Mouse (Mus musculus) MEL (cell line): ENCODE data around the gene Nprl3. TPM values are rescaled to one million over a fixed set of nuclear protein-coding genes. Genes with fewer than 3 reads are reported as not detected.

ENCODE experiments used
- DNase-seq: peaks from one replicate; pipeline ENCODE4 v3.0.0; 2011; ENCODE audit warnings: low read depth, low spot score
- H3K27ac ChIP-seq: 2 replicates; pipeline ENCODE4 v1.5.1; 2012; ENCODE audit warnings: low read depth, mild to moderate bottlenecking, control low read depth, low read length, moderate library complexity; ENCODE audit not compliant: control insufficient read depth
- H3K27me3 ChIP-seq, 2 experiments: fragments of 150-350 bp in 1 of 2; sonication (generic) in 1 of 2; 2 replicates each; pipeline ENCODE4 v1.6.1; 2012; ENCODE audit warnings: low read length in 2 of 2, mild to moderate bottlenecking in 2 of 2, improper control_type of control experiment in 1 of 2, moderate library complexity in 1 of 2; ENCODE audit not compliant: insufficient read depth in 2 of 2, control insufficient read depth in 1 of 2
- H3K36me3 ChIP-seq, 2 experiments: 2 replicates each; pipeline ENCODE4 v1.6.1; 2012 to 2014; ENCODE audit warnings: low read length in 2 of 2, improper control_type of control experiment in 1 of 2, inconsistent platforms in 1 of 2, mild to moderate bottlenecking in 1 of 2; ENCODE audit not compliant: insufficient read depth in 2 of 2, control insufficient read depth in 1 of 2
- H3K4me1 ChIP-seq, 2 experiments: fragments of 150-350 bp in 1 of 2; sonication (generic) in 1 of 2; 2 replicates each; pipeline ENCODE4 v1.6.1; 2012; ENCODE audit warnings: low read length in 2 of 2, improper control_type of control experiment in 1 of 2, mild to moderate bottlenecking in 1 of 2; ENCODE audit not compliant: insufficient read depth in 2 of 2, control insufficient read depth in 1 of 2
- H3K4me3 ChIP-seq, 2 experiments: fragments of 150-350 bp in 1 of 2; sonication (generic) in 1 of 2; 2 replicates each; pipeline ENCODE4 v1.5.1; 2012; ENCODE audit warnings: low read depth in 2 of 2, low read length in 2 of 2, mild to moderate bottlenecking in 2 of 2, moderate library complexity in 2 of 2, control low read depth in 1 of 2, improper control_type of control experiment in 1 of 2; ENCODE audit not compliant: control insufficient read depth in 1 of 2, insufficient read depth in 1 of 2
- H3K79me2 ChIP-seq: 2 replicates; pipeline ENCODE4 v1.6.1; 2012; ENCODE audit warnings: mild to moderate bottlenecking, low read length, moderate library complexity; ENCODE audit not compliant: control insufficient read depth, poor library complexity, insufficient read depth
- H3K9ac ChIP-seq: 2 replicates; pipeline ENCODE4 v1.6.1; 2012; ENCODE audit warnings: low read depth, mild to moderate bottlenecking, control low read depth, low read length, moderate library complexity; ENCODE audit not compliant: control insufficient read depth, poor library complexity, severe bottlenecking
- H3K9me3 ChIP-seq: fragments of 150-350 bp; sonication (generic); replicated peaks from 2 replicates; pipeline ENCODE4 v1.6.1; 2012; ENCODE audit warnings: mild to moderate bottlenecking, low read length, improper control_type of control experiment, moderate library complexity; ENCODE audit not compliant: insufficient read depth
- CHD1 ChIP-seq: IDR thresholded peaks from 2 replicates; pipeline ENCODE4 v1.6.1; 2012; ENCODE audit warnings: low read depth, mild to moderate bottlenecking, inconsistent platforms, low read length, improper control_type of control experiment
- E2F4 ChIP-seq: IDR thresholded peaks from 2 replicates; pipeline ENCODE4 v1.6.1; 2011; ENCODE audit warnings: low read depth, low read length, improper control_type of control experiment, borderline replicate concordance
- ELF1 ChIP-seq: IDR thresholded peaks from 2 replicates; pipeline ENCODE4 v1.6.1; 2014; ENCODE audit warnings: low read depth, mild to moderate bottlenecking, inconsistent platforms, low read length, improper control_type of control experiment, moderate library complexity
- EP300 ChIP-seq, 2 experiments: IDR thresholded peaks; 2 replicates each; pipeline ENCODE4 v1.6.1; 2011; ENCODE audit warnings: improper control_type of control experiment in 2 of 2, low read length in 2 of 2, low read depth in 1 of 2, mild to moderate bottlenecking in 1 of 2
- ETS1 ChIP-seq: IDR thresholded peaks from 2 replicates; pipeline ENCODE4 v1.6.1; 2012; ENCODE audit warnings: low read depth, mild to moderate bottlenecking, inconsistent platforms, low read length, improper control_type of control experiment, moderate library complexity
- GABPA ChIP-seq: IDR thresholded peaks from 2 replicates; pipeline ENCODE4 v1.6.1; 2012; ENCODE audit warnings: low read depth, mild to moderate bottlenecking, inconsistent platforms, low read length, improper control_type of control experiment, moderate library complexity
- HCFC1 ChIP-seq: IDR thresholded peaks from 2 replicates; pipeline ENCODE4 v1.6.1; 2012; ENCODE audit warnings: low read depth, mild to moderate bottlenecking, inconsistent platforms, low read length, improper control_type of control experiment, moderate library complexity
- JUND ChIP-seq: IDR thresholded peaks from 2 replicates; pipeline ENCODE4 v1.6.1; 2011; ENCODE audit warnings: low read depth, mild to moderate bottlenecking, improper control_type of control experiment, low read length
- KAT2A ChIP-seq: conservative IDR thresholded peaks from 2 replicates; pipeline ENCODE4 v1.6.1; 2012; ENCODE audit warnings: low read depth, low read length, improper control_type of control experiment, inconsistent platforms
- MEF2A ChIP-seq: IDR thresholded peaks from 2 replicates; pipeline ENCODE4 v1.6.1; 2014; ENCODE audit warnings: low read depth, mild to moderate bottlenecking, inconsistent platforms, low read length, improper control_type of control experiment; ENCODE audit not compliant: poor library complexity, insufficient replicate concordance, severe bottlenecking; ENCODE audit errors: extremely low read depth
- MYB ChIP-seq: IDR thresholded peaks from 2 replicates; pipeline ENCODE4 v1.6.1; 2011; ENCODE audit warnings: mild to moderate bottlenecking, low read depth, low read length, improper control_type of control experiment
- MYC ChIP-seq: IDR thresholded peaks from 2 replicates; pipeline ENCODE4 v1.6.1; 2011; ENCODE audit warnings: low read depth, mild to moderate bottlenecking, low read length, improper control_type of control experiment, moderate library complexity
- NELFE ChIP-seq: IDR thresholded peaks from 2 replicates; pipeline ENCODE4 v1.6.1; 2011; ENCODE audit warnings: low read depth, low read length, improper control_type of control experiment
- RCOR1 ChIP-seq: IDR thresholded peaks from 2 replicates; pipeline ENCODE4 v1.6.1; 2012; ENCODE audit warnings: low read depth, mild to moderate bottlenecking, inconsistent platforms, low read length, improper control_type of control experiment
- SIN3A ChIP-seq: IDR thresholded peaks from 2 replicates; pipeline ENCODE4 v1.6.1; 2012; ENCODE audit warnings: low read length, improper control_type of control experiment, inconsistent platforms
- TBP ChIP-seq: IDR thresholded peaks from 2 replicates; pipeline ENCODE4 v1.8.0; 2011; ENCODE audit warnings: low read depth, low read length, improper control_type of control experiment
- TCF12 ChIP-seq: IDR thresholded peaks from 2 replicates; pipeline ENCODE4 v1.6.1; 2014; ENCODE audit warnings: low read depth, mild to moderate bottlenecking, inconsistent platforms, low read length, improper control_type of control experiment, moderate library complexity
- UBTF ChIP-seq: IDR thresholded peaks from 2 replicates; pipeline ENCODE4 v1.6.1; 2012; ENCODE audit warnings: low read depth, mild to moderate bottlenecking, inconsistent platforms, low read length, improper control_type of control experiment, moderate library complexity, borderline replicate concordance; ENCODE audit not compliant: insufficient read depth
- USF1 ChIP-seq: IDR thresholded peaks from 2 replicates; pipeline ENCODE4 v1.6.1; 2014; ENCODE audit warnings: low read depth, mild to moderate bottlenecking, inconsistent platforms, low read length, improper control_type of control experiment, moderate library complexity
- USF2 ChIP-seq, 2 experiments: IDR thresholded peaks; 2 replicates each; pipeline ENCODE4 v1.6.1; 2011 to 2012; ENCODE audit warnings: improper control_type of control experiment in 2 of 2, low read length in 2 of 2, borderline replicate concordance in 1 of 2, inconsistent platforms in 1 of 2, low read depth in 1 of 2, mild to moderate bottlenecking in 1 of 2; ENCODE audit not compliant: insufficient read depth in 1 of 2
- ZC3H11A ChIP-seq: IDR thresholded peaks from 2 replicates; pipeline ENCODE4 v1.6.1; 2012; ENCODE audit warnings: low read depth, mild to moderate bottlenecking, inconsistent platforms, low read length, improper control_type of control experiment
- ZMIZ1 ChIP-seq: IDR thresholded peaks from 2 replicates; pipeline ENCODE4 v1.6.1; 2012; ENCODE audit warnings: low read depth, mild to moderate bottlenecking, inconsistent platforms, low read length, improper control_type of control experiment, moderate library complexity
- ZNF384 ChIP-seq: IDR thresholded peaks from 2 replicates; pipeline ENCODE4 v1.6.1; 2012; ENCODE audit warnings: low read depth, mild to moderate bottlenecking, inconsistent platforms, low read length, improper control_type of control experiment
- polyA plus RNA-seq, 2 experiments: library from polyadenylated mRNA; stranded (reverse) in 1 of 2; unstranded in 1 of 2; fragments of >175 nt in 1 of 2; fragments of >200 nt in 1 of 2; gene quantifications; 2 replicates each; pipeline versions ENCODE4 v1.2.1 to v1.2.4; 2012; ENCODE audit warnings: low replicate concordance in 2 of 2, low read depth in 1 of 2; ENCODE audit not compliant: insufficient read length in 2 of 2, insufficient read depth in 1 of 2, missing spikeins in 1 of 2
- total RNA-seq: library from RNA; depleted of rRNA; stranded (reverse); fragments of 300-350 nt; gene quantifications from 2 replicates; pipeline ENCODE4 v1.2.3, GENCODE M21; 2012

Gene Nprl3
- total and polyA plus RNA-seq, 3 experiments, result 14.1 to 18.4 TPM; not detected in 1

- H3K9me3 ChIP-seq, result no peaks in the 10 kb centered on the region
- no peak for DNase-seq
- no peaks in the 10 kb centered on the region for H3K79me2 ChIP-seq
- no peak overlapping the region for H3K9ac ChIP-seq
- peaks cover 0 to 2% of the 10 kb centered on the region in 2 experiments; a peak in 1 of 4 replicates for H3K36me3 ChIP-seq
- no peak overlapping the region for H3K4me3 ChIP-seq
- H3K27ac ChIP-seq, result no peak overlapping the region
- H3K27me3 ChIP-seq, result no peaks in the 10 kb centered on the region
- peaks cover 0 to 2% of the 10 kb centered on the region in 2 experiments; a peak in 1 of 4 replicates for H3K4me1 ChIP-seq
- no peak for TF ChIP-seq E2F4
- TF ChIP-seq HCFC1, result no peak
- TF ChIP-seq EP300 (IDR thresholded peaks at IDR 0.05; ENCODE audit: low read depth in 1 of 2, low read length in 2 of 2), result no peak
- no peak for TF ChIP-seq UBTF
- no peak for TF ChIP-seq GABPA
- TF ChIP-seq ZNF384, result no peak
- no peak for TF ChIP-seq ELF1
- no peak for TF ChIP-seq SIN3A
- TF ChIP-seq TBP, result no peak
Measured at GRCm38 (mm10) chr11:32190119-32190518, 77.4 kb downstream of the Nprl3 start.

GRCm38 (mm10) chr11:32189434-32189833 is 78.1 kb downstream of the Nprl3 start:
- H3K27ac ChIP-seq, result no peak overlapping the region
- no peaks in the 10 kb centered on the region for H3K27me3 ChIP-seq
- H3K9ac ChIP-seq, result no peak overlapping the region
- H3K4me1 ChIP-seq, result no peaks in the 10 kb centered on the region
- no peaks in the 10 kb centered on the region for H3K79me2 ChIP-seq
- no peaks in the 10 kb centered on the region for H3K9me3 ChIP-seq
- no peak for DNase-seq
- H3K4me3 ChIP-seq, result no peak overlapping the region
- H3K36me3 ChIP-seq, result peaks cover 0 to 2% of the 10 kb centered on the region in 2 experiments; a peak in 1 of 4 replicates
- TF ChIP-seq TBP, result no peak
- TF ChIP-seq ZMIZ1, result no peak
- TF ChIP-seq MYC, result no peak
- TF ChIP-seq MYB, result no peak
- TF ChIP-seq ZC3H11A, result no peak
- no peak for TF ChIP-seq TCF12
- TF ChIP-seq NELFE, result no peak
- no peak for TF ChIP-seq CHD1
- TF ChIP-seq JUND, result no peak
- TF ChIP-seq ETS1, result no peak
- no peak for TF ChIP-seq RCOR1
- TF ChIP-seq HCFC1, result no peak
- no peak for TF ChIP-seq KAT2A
- TF ChIP-seq USF1, result no peak
- no peak for TF ChIP-seq ELF1
- no peak for TF ChIP-seq USF2 (IDR thresholded peaks at IDR 0.05; ENCODE audit: borderline replicate concordance in 1 of 2, insufficient read depth in 1 of 2, low read depth in 1 of 2, low read length in 2 of 2)
- TF ChIP-seq ZNF384, result no peak
- no peak for TF ChIP-seq MEF2A
